Mouse (Mus musculus): ENCODE measurements around the gene Uba5.
A peak's percentile ranks its signal among the peaks of the same experiment; 100 is the strongest.

Uba5 gene

DNA sequence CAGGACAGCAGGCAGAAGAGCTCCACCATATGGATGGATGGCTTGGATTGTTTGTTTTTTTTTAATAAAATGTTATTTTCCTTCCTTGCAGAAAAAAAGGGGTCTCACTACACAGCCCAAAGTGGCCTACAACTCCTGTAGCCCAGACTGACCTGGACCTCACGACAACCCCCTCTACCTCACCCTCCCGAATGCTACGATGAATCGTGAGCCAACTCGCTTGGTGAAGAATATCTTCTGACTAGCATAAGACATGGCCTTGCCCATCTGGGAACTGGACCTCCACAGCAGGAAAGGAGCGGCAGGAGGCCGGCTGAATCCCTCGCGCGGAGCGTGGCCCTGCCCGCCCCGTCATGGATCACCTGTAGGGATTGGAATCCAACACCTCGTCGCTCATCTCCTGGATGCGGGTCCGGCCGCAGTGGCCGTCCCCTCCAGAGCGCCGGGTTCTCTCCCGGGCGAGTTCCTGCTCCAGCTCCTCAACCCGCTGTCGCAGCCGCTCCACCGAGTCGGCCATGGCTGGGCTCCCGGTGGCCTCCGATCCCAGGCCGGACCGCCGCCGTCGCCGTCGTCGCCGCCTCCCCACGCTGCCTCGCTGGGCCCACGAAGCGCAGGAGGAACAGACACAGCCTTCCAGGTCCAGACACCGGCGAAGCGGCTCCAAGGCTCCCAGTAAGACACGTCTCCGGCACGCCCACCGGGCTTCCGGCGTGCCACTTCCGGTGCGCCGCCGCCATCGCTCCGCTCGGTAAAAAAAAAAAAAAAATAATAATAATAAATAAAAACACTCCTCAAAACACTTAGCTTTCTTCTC, at the start of gene Uba5:
Gene Uba5, minus strand, starts transcription at position 705 of the 814 bp plus-strand sequence.
- DNase-seq = peak; percentile 77

GRCm38 (mm10) chr9:104109151-104109550, 46.2 kb upstream of the Uba5 start:
- DNase-seq = no peak

- no peak for DNase-seq
These were observed 45.7 kb upstream of the Uba5 start for GRCm38 (mm10) chr9:104108571-104109143.

DNA sequence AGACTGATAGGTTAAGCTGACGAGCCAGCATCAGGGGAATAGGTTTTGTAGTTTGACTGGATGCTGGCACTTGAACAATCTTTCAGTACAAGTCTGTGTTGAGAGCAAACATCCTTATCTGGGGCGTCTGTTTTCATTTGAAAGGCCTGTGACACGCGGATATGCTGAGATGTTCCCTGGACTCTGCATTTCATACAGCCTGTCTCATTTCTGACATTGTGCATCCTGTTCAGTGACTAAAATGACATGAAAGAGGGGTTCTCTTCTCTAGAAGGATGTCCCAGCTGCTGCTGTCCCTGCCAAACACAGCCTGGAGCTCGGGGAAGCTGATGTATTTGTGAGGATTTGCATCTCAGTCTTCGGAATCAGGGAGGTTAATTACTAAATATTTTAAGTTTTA, 44.5 kb upstream of the Uba5 start:
- DNase-seq = no peak

DNA sequence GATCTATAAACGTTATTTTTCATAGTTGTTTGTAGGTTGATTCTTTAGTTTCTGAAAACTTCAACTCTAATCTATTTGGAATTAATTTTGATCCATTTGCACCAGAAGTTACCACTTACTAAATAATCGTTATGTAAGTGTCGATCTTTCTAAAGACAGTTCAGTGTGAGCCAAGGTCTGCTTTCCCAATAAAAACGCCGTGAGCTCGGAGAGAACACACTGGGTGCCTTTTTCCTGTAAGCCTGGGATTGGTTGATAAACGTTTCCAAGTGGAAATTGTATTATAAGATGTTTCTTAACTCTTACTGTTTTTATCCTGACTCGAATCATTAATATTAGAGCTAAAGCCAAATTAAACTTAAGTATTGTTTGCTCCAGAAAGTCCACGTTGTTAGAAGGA, 44.0 kb upstream of the Uba5 start:
- DNase-seq = no peak

DNA sequence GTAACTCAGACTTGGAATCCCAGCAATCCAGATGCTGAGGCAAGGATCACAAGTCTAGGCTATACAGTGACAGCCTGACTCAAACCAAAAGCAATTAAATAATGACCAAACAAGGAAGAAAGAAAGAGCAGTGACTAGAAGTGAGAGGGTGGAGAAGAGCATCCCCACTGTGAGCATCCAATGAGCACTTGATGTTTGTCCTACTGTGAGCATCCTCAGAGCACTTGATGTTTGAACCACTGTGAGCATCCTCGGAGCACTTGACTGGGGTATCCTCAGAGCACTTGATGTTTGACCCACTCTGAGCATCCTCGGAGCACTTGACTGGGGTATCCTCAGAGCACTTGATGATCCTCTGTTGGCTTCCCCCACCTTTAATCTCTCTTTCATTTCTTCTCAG, 42.1 kb upstream of the Uba5 start:
- DNase-seq = no peak

DNA sequence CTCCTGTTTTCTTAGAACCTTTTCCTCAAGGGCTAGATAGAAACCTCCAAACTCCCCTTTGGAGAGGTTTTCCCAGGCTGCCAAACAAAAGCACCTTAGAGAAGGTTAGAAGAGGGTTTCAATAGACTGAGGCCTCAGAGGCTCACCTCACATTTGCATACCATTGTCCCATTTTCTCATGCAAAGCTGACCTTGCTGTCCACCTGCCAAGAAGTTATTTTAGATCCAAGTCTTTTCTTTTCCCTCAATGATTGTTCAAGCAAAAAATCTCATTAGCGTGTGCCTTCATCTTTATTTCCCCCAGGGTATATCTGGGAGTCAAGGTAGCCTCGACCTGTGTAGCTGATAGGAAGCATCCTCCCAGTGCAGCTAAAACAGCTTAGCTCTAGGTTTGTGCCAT, 40.0 kb upstream of the Uba5 start:
- DNase-seq = no peak

DNA sequence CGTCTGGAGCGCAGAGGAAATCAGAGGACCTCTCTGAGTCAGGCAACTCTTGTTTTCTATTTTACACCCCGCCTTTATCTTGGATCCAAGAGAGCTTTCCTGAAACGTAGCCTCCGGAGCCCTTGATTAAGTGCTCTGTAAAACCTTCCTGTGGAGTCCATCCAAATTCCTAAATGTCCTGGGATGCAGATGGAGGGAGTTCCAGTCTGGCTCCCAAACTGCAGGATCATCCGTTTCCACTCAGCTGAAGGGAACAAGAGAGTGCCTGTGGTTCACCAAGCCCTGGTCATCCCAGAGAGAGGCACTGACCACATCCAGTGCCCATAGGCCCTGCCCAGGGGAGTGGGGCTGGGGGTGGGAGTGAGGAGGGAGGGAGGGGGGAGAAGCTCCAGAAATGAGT, 39.4 kb upstream of the Uba5 start:
- DNase-seq = no peak

DNA sequence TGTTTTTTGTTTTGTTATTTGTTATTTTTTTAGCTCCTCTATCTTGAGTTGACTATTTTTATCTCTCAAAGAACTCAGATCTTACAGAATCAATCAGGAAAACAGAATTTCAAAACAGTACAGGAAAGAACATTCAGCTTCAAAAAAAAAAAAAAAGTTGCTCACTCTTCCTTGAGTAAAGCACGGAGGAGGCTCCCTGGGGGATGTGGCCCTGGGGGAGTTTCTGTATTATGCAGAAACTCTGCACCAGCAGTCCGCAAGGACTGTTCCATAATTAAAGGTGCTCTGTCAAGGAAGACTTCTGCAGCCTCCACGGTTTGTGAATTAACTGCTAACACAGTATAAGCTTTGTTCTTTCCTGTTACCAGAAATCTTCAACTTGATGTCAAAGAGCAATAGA, 38.5 kb upstream of the Uba5 start:
- DNase-seq = no peak

- DNase-seq = no peak
These were observed 37.9 kb upstream of the Uba5 start for GRCm38 (mm10) chr9:104100822-104101221.

DNA sequence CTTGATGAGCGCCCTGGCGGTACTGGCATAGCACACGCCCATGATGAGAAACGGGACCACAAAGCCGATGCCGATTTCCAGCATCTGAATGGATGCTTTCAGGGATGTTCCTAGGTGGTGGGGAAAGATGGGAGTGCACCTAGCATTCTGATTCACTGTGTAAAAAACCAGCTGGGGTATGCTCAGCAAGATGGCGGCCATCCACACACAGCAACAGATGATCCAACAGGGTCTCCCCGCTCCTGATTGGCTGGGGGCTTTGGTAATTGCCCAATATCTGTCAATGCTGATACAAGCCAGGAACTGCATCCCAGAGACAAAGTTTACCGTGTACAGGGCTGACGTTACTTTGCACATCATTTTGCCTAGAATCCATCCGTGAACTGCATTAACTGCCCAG, 36.1 kb upstream of the Uba5 start:
- DNase-seq = no peak

DNA sequence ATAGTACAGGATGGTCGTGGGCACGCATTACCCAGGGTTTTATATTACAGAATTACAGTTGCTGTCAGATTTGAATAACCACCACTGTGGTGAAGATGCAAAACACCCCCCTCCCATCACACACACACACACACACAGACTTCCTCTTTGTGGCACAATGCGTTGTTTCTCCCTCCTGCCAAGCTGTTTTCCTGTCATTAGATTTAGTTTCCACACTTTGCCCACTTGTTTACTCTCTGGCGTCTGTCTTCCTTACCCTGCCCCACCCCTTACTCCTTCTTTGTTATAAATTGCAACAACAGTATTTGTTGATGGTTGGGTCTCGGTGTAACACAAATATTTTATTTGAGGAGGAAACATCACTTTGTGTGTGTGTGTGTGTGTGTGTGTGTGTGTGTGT, 35.3 kb upstream of the Uba5 start:
- DNase-seq = no peak

- DNase-seq = no peak
These were observed 30.0 kb upstream of the Uba5 start for GRCm38 (mm10) chr9:104092945-104093344.

- peak; percentile 17 for DNase-seq
These were observed 25.6 kb upstream of the Uba5 start for GRCm38 (mm10) chr9:104088555-104088954.

- no peak for DNase-seq
These were observed 22.9 kb upstream of the Uba5 start for GRCm38 (mm10) chr9:104085730-104086429.

GRCm38 (mm10) chr9:104080038-104080437, 17.1 kb upstream of the Uba5 start:
- DNase-seq = no peak

GRCm38 (mm10) chr9:104079379-104079778, 16.4 kb upstream of the Uba5 start:
- peak; percentile 38 for DNase-seq

GRCm38 (mm10) chr9:104078780-104079179, 15.8 kb upstream of the Uba5 start:
- DNase-seq = no peak

- DNase-seq = no peak
These were observed 12.9 kb upstream of the Uba5 start for GRCm38 (mm10) chr9:104075808-104076207.

- DNase-seq = no peak
These were observed 8.1 kb upstream of the Uba5 start for GRCm38 (mm10) chr9:104070863-104071604.

- no peak for DNase-seq
These were observed 7.3 kb upstream of the Uba5 start for GRCm38 (mm10) chr9:104070241-104070640.

DNA sequence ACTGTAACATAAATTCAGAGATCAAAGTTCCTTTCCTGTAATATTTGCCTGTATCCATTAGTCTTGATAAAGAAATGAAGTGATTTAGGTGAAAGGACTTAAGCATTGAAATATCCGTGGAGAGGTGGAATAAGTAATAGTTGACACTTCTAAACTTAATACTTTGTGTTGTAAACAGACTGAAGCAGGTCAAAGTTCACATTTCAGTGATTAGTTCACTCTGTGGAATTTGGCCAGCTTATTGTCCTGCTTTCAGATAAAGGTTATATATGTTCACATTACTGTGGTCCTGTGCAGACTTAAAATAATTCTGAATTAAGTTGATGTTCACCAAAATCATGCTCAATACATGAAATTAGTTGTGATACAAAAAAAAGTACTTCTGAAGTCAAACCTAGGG, 1.6 kb upstream of the Uba5 start:
- no peak for DNase-seq

GRCm38 (mm10) chr9:104063244-104063961, 469 bp upstream of the Uba5 start, which contains the start of gene Acad11:
Acad11 (plus strand) TSS chr9:104063377.
- peak; percentile 81 for DNase-seq

Measured in right cerebral cortex, postnatal 4 days (tissue).